Mouse (Mus musculus): ENCODE results near the gene Hist2h2bb. TPM values are rescaled to one million over a fixed set of nuclear protein-coding genes. Genes with fewer than 3 reads are reported as not detected.
A peak's percentile ranks its signal among the peaks of the same experiment; 100 is the strongest.

Hist2h2bb gene
- polyA plus RNA-seq, 2 experiments, result 16.9 to 24.5 TPM

GRCm38 (mm10) chr3:96247356-96248140 lies 22.0 kb upstream of the Hist2h2bb start:
- Histone ChIP-seq H3K4me2 (ENCODE audit: low read depth) (peak overlapping the region; percentile 76), H3K27me3 (ENCODE audit: control insufficient read depth, insufficient read depth, low read length) (no peaks in the 10 kb centered on the region), H3K27ac (peak overlapping the region; percentile 94), H3K4me1 (replicated peaks; ENCODE audit: control insufficient read depth in 2 of 2, insufficient read depth in 2 of 2, low read length in 1 of 2) (peaks cover 29 to 40% of the 10 kb centered on the region in 2 experiments), H3K36me3 (replicated peaks; ENCODE audit: control insufficient read depth, insufficient read depth, low read depth) (no peaks in the 10 kb centered on the region), H3K4me3 (ENCODE audit: insufficient read depth in 1 of 2, low read depth in 2 of 2, low read length in 2 of 2) (peak overlapping the region; percentile 72 to 74), H3K9ac (replicated peaks) (peak overlapping the region; percentile 96), H3K9me3 (ENCODE audit: control insufficient read depth, low read length) (no peaks in the 10 kb centered on the region)
- under 1% methylated on average over 11 of the region's 11 CpGs for WGBS (ENCODE audit: insufficient replicate concordance)
- ATAC-seq (ENCODE audit: insufficient read depth) (no peak), DNase-seq (ENCODE audit: low read depth in 3 of 3, low spot score in 3 of 3) (peak in 1 of 3 experiments; percentile 60)
- TF ChIP-seq EP300 (IDR thresholded peaks at IDR 0.05; ENCODE audit: low read depth) (peak; percentile 3; the same call in 1 of the 2 replicates), CTCF (IDR thresholded peaks at IDR 0.05; ENCODE audit: low read depth) (no peak)

- WGBS (ENCODE audit: insufficient replicate concordance), result 41% methylated on average over 6 of the region's 6 CpGs
- H3K27ac ChIP-seq, result peak overlapping the region; percentile 94
- DNase-seq (ENCODE audit: low read depth in 3 of 3, low spot score in 3 of 3) (peak in 1 of 3 experiments; percentile 61), ATAC-seq (ENCODE audit: insufficient read depth) (no peak)
- no peak for TF ChIP-seq CTCF (IDR thresholded peaks at IDR 0.05; ENCODE audit: low read depth)
- no peak for TF ChIP-seq EP300 (IDR thresholded peaks at IDR 0.05; ENCODE audit: low read depth)
- peaks cover 30 to 39% of the 10 kb centered on the region in 2 experiments for H3K4me1 ChIP-seq (replicated peaks; ENCODE audit: control insufficient read depth in 2 of 2, insufficient read depth in 2 of 2, low read length in 1 of 2)
- H3K4me3 ChIP-seq (ENCODE audit: insufficient read depth in 1 of 2, low read depth in 2 of 2, low read length in 2 of 2), result peak overlapping the region; percentile 72 to 74
- peak overlapping the region; percentile 76 for H3K4me2 ChIP-seq (ENCODE audit: low read depth)
- no peaks in the 10 kb centered on the region for H3K36me3 ChIP-seq (replicated peaks; ENCODE audit: control insufficient read depth, insufficient read depth, low read depth)
- no peaks in the 10 kb centered on the region for H3K9me3 ChIP-seq (ENCODE audit: control insufficient read depth, low read length)
- H3K9ac ChIP-seq (replicated peaks), result peak overlapping the region; percentile 96
- no peaks in the 10 kb centered on the region for H3K27me3 ChIP-seq (ENCODE audit: control insufficient read depth, insufficient read depth, low read length)
These were observed 21.2 kb upstream of the Hist2h2bb start for GRCm38 (mm10) chr3:96248141-96249033.

GRCm38 (mm10) chr3:96249034-96249345 lies 20.6 kb upstream of the Hist2h2bb start:
- Histone ChIP-seq H3K9me3 (ENCODE audit: control insufficient read depth, low read length) (no peaks in the 10 kb centered on the region), H3K27me3 (ENCODE audit: control insufficient read depth, insufficient read depth, low read length) (no peaks in the 10 kb centered on the region), H3K27ac (peak overlapping the region; percentile 94), H3K36me3 (replicated peaks; ENCODE audit: control insufficient read depth, insufficient read depth, low read depth) (no peaks in the 10 kb centered on the region), H3K4me2 (ENCODE audit: low read depth) (peak overlapping the region; percentile 76), H3K4me1 (replicated peaks; ENCODE audit: control insufficient read depth in 2 of 2, insufficient read depth in 2 of 2, low read length in 1 of 2) (peaks cover 30 to 39% of the 10 kb centered on the region in 2 experiments), H3K4me3 (ENCODE audit: insufficient read depth in 1 of 2, low read depth in 2 of 2, low read length in 2 of 2) (peak overlapping the region; percentile 72 to 74), H3K9ac (replicated peaks) (peak overlapping the region; percentile 96)
- WGBS (ENCODE audit: insufficient replicate concordance), result 68% methylated on average over 4 of the region's 4 CpGs
- no peak for DNase-seq (ENCODE audit: low read depth in 3 of 3, low spot score in 3 of 3)
- no peak for ATAC-seq (ENCODE audit: insufficient read depth)
- TF ChIP-seq EP300 (IDR thresholded peaks at IDR 0.05; ENCODE audit: low read depth), result no peak

GRCm38 (mm10) chr3:96250890-96251289 lies 18.7 kb upstream of the Hist2h2bb start:
- no peak overlapping the region for H3K4me3 ChIP-seq (ENCODE audit: insufficient read depth in 1 of 2, low read depth in 2 of 2, low read length in 2 of 2)
- no peaks in the 10 kb centered on the region for H3K36me3 ChIP-seq (replicated peaks; ENCODE audit: control insufficient read depth, insufficient read depth, low read depth)
- peak overlapping the region; percentile 0 for H3K4me2 ChIP-seq (ENCODE audit: low read depth)
- H3K9me3 ChIP-seq (ENCODE audit: control insufficient read depth, low read length), result no peaks in the 10 kb centered on the region
- peaks cover 33 to 45% of the 10 kb centered on the region in 2 experiments for H3K4me1 ChIP-seq (replicated peaks; ENCODE audit: control insufficient read depth in 2 of 2, insufficient read depth in 2 of 2, low read length in 1 of 2)
- TF ChIP-seq CTCF (IDR thresholded peaks at IDR 0.05; ENCODE audit: low read depth) (no peak), EP300 (IDR thresholded peaks at IDR 0.05; ENCODE audit: low read depth) (peak; percentile 58)
- ATAC-seq (ENCODE audit: insufficient read depth), result no peak
- DNase-seq (ENCODE audit: low read depth in 3 of 3, low spot score in 3 of 3), result no peak
- 53% methylated on average over 3 of the region's 3 CpGs for WGBS (ENCODE audit: insufficient replicate concordance)
- peak overlapping the region; percentile 52 for H3K27ac ChIP-seq
- H3K27me3 ChIP-seq (ENCODE audit: control insufficient read depth, insufficient read depth, low read length), result no peaks in the 10 kb centered on the region
- H3K9ac ChIP-seq (replicated peaks), result peak overlapping the region; percentile 25; the same call in 1 of the 2 replicates

- no peaks in the 10 kb centered on the region for H3K9me3 ChIP-seq (ENCODE audit: control insufficient read depth, low read length)
- H3K9ac ChIP-seq (replicated peaks), result no peak overlapping the region
- ATAC-seq (ENCODE audit: insufficient read depth) (no peak), DNase-seq (ENCODE audit: low read depth in 3 of 3, low spot score in 3 of 3) (no peak)
- no peak for TF ChIP-seq EP300 (IDR thresholded peaks at IDR 0.05; ENCODE audit: low read depth)
- TF ChIP-seq CTCF (IDR thresholded peaks at IDR 0.05; ENCODE audit: low read depth), result no peak
- no peak overlapping the region for H3K27ac ChIP-seq
- no peaks in the 10 kb centered on the region for H3K27me3 ChIP-seq (ENCODE audit: control insufficient read depth, insufficient read depth, low read length)
- H3K36me3 ChIP-seq (replicated peaks; ENCODE audit: control insufficient read depth, insufficient read depth, low read depth), result no peaks in the 10 kb centered on the region
- H3K4me3 ChIP-seq (ENCODE audit: insufficient read depth in 1 of 2, low read depth in 2 of 2, low read length in 2 of 2), result no peak overlapping the region
- whole genome bisulfite sequencing (ENCODE audit: insufficient replicate concordance), result 71% methylated on average over 3 of the region's 3 CpGs
- H3K4me1 ChIP-seq (replicated peaks; ENCODE audit: control insufficient read depth in 2 of 2, insufficient read depth in 2 of 2, low read length in 1 of 2), result peaks cover 39 to 51% of the 10 kb centered on the region in 2 experiments
- no peak overlapping the region for H3K4me2 ChIP-seq (ENCODE audit: low read depth)
These were observed 17.8 kb upstream of the Hist2h2bb start for GRCm38 (mm10) chr3:96251787-96252186.
